ENCODE assay signal across 11 mouse cellular contexts in the genomic region with DNA sequence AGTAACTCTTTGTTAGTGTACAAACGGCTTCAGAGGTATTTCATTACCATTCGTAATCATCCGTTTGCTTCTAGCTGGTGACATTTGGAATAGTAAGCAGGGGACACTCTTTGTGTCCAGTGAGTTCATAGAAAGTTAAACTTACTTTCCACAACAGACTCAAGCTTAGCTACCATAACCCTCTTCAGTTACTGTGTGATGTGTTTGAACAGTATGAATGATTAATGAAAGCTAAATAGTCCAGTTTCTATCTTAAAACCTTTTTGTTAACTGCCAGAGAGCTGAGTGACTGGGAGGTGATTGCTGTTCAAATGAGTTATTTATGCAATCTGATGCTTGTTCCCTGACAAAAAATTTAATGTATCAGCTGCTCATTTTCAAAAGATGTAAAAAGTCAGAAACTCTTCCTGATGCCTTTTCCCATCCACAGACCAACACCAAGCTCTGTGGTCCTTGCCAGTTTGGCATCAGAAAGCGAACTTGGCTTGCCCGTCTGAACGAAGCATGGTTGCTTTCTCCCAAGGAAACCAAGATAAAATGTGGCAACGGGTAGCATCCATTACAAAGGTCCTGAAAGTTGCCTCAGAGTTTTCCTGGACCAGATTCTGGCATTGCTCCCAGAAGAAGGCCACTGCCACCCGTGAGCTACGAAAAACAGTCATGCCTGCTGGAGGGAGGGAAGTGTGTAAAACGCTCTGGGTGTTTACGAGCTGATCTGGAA.
DNase-seq lines count a peak whose midpoint lies in the region; ATAC-seq lines count a peak whose summit lies in the region.
"Had no signal": no experiment of that assay in that cellular context is flagged by ENCODE, and none has a peak within 500 bp of the region (broad histone marks: within the 10 kb centered on the region; RNA-seq: fewer than 3 reads in every experiment).

No protein-coding gene starts in this region.

- H3K4me1 ChIP-seq in hindbrain, embryonic 15.5 days (replicated peaks): no peaks in the 10 kb centered on the region
- peaks cover 5% of the 10 kb centered on the region; the same call in 1 of the 2 replicates for H3K4me1 ChIP-seq in hindbrain, embryonic 10.5 days (replicated peaks)
- H3K4me1 ChIP-seq in neural tube, embryonic 13.5 days (replicated peaks): 0 out of 2 replicates have a peak, but pooled peaks cover 9% of the 10 kb centered on the region
- H3K4me1 ChIP-seq in neural tube, embryonic 15.5 days: no peaks in the 10 kb centered on the region
- H3K4me1 ChIP-seq: forebrain, embryonic 10.5 days had no signal

- H3K4me2 ChIP-seq in hindbrain, embryonic 15.5 days: no peak overlapping the region
- no peak overlapping the region for H3K4me2 ChIP-seq in neural tube, embryonic 13.5 days
- no peak overlapping the region for H3K4me2 ChIP-seq in neural tube, embryonic 15.5 days

- H3K27me3 ChIP-seq in hindbrain, embryonic 15.5 days: no peaks in the 10 kb centered on the region
- H3K27me3 ChIP-seq in hindbrain, embryonic 10.5 days (ENCODE audit: insufficient read depth, poor library complexity, severe bottlenecking): no peaks in the 10 kb centered on the region
- no peaks in the 10 kb centered on the region for H3K27me3 ChIP-seq in neural tube, embryonic 13.5 days
- no peaks in the 10 kb centered on the region for H3K27me3 ChIP-seq in neural tube, embryonic 15.5 days (replicated peaks)

- peak; percentile 85 for ATAC-seq in hindbrain, embryonic 15.5 days (ENCODE audit: low FRiP score, low read depth)
- peak; percentile 32; the same call in 1 of the 2 replicates for ATAC-seq in neural tube, embryonic 13.5 days (ENCODE audit: low read depth)
- ATAC-seq in neural tube, embryonic 15.5 days (ENCODE audit: low FRiP score): peak; percentile 47
- ATAC-seq: activated CD4-positive, CD25-positive, alpha-beta regulatory T cell, adult 4 months; intestine, embryonic 16.5 days had no signal

- no peaks in the 10 kb centered on the region for H3K9me3 ChIP-seq in hindbrain, embryonic 15.5 days
- peaks cover 4% of the 10 kb centered on the region; the same call in 1 of the 2 replicates for H3K9me3 ChIP-seq in hindbrain, embryonic 10.5 days
- H3K9me3 ChIP-seq in neural tube, embryonic 13.5 days: peaks cover 8% of the 10 kb centered on the region; the same call in 1 of the 2 replicates
- no peaks in the 10 kb centered on the region for H3K9me3 ChIP-seq in neural tube, embryonic 15.5 days (replicated peaks)
- H3K9me3 ChIP-seq: forebrain, embryonic 10.5 days had no signal

- H3K36me3 ChIP-seq in hindbrain, embryonic 15.5 days: no peaks in the 10 kb centered on the region
- no peaks in the 10 kb centered on the region for H3K36me3 ChIP-seq in hindbrain, embryonic 10.5 days
- H3K36me3 ChIP-seq in neural tube, embryonic 13.5 days: no peaks in the 10 kb centered on the region
- no peaks in the 10 kb centered on the region for H3K36me3 ChIP-seq in neural tube, embryonic 15.5 days
- H3K36me3 ChIP-seq: forebrain, embryonic 10.5 days had no signal

- DNase-seq in hindbrain, embryonic 10.5 days (ENCODE audit: low spot score): no peak
- DNase-seq in neural tube, embryonic 10.5 days (ENCODE audit: extremely low spot score, low spot score): no peak
- DNase-seq in cerebellum, adult 9-10 months: peak; percentile 24
- DNase-seq in embryo, embryonic 11 days: no peak

- peak overlapping the region; percentile 39 for H3K27ac ChIP-seq in hindbrain, embryonic 15.5 days (replicated peaks)
- no peak overlapping the region for H3K27ac ChIP-seq in hindbrain, embryonic 10.5 days
- peak overlapping the region; percentile 38; the same call in 1 of the 2 replicates for H3K27ac ChIP-seq in neural tube, embryonic 13.5 days (replicated peaks)
- peak overlapping the region; percentile 68; the same call in 1 of the 2 replicates for H3K27ac ChIP-seq in neural tube, embryonic 15.5 days (replicated peaks)
- H3K27ac ChIP-seq: forebrain, embryonic 10.5 days had no signal

- 49% methylated on average over 11 of the region's 11 CpGs for WGBS in hindbrain, embryonic 15.5 days
- WGBS in hindbrain, embryonic 10.5 days: 82% methylated on average over 11 of the region's 11 CpGs
- WGBS in neural tube, embryonic 13.5 days: 52% methylated on average over 11 of the region's 11 CpGs
- 40% methylated on average over 11 of the region's 11 CpGs for WGBS in neural tube, embryonic 15.5 days

- no peak overlapping the region for H3K9ac ChIP-seq in hindbrain, embryonic 15.5 days
- no peak overlapping the region for H3K9ac ChIP-seq in neural tube, embryonic 13.5 days
- H3K9ac ChIP-seq in neural tube, embryonic 15.5 days (replicated peaks): no peak overlapping the region

- H3K4me3 ChIP-seq in hindbrain, embryonic 15.5 days: no peak overlapping the region
- no peak overlapping the region for H3K4me3 ChIP-seq in hindbrain, embryonic 10.5 days
- no peak overlapping the region for H3K4me3 ChIP-seq in neural tube, embryonic 13.5 days
- H3K4me3 ChIP-seq in neural tube, embryonic 15.5 days (replicated peaks): no peak overlapping the region
- H3K4me3 ChIP-seq: forebrain, embryonic 10.5 days; myocyte had no signal

Comparison
In these comparisons a context has a peak if more than half of its experiments do, and no peak if none do; other contexts are left out.
1. ATAC-seq: peak in every context shown above with its lines; median percentile 85 in hindbrain, embryonic 15.5 days; 47 in neural tube, embryonic 15.5 days; 32 in neural tube, embryonic 13.5 days.